Mouse (Mus musculus) heart, adult 2 months (tissue): ENCODE measurements around the gene Cmss1.

ENCODE experiments used
- CTCF ChIP-seq: fragments of 200-600 bp; IDR thresholded peaks from 2 replicates; pipeline ENCODE4 v1.8.1; 2022; ENCODE audit warnings: antibody characterized with exemption, mild to moderate bottlenecking, moderate library complexity
- EP300 ChIP-seq: fragments of 200-500 bp; IDR thresholded peaks from 2 replicates; pipeline ENCODE4 v1.6.1; 2011; ENCODE audit warnings: low read depth, low read length, control low read depth; ENCODE audit not compliant: insufficient read depth
- POLR2A ChIP-seq: fragments of 200-500 bp; IDR thresholded peaks from 2 replicates; pipeline ENCODE4 v1.6.1; 2011; ENCODE audit warnings: mild to moderate bottlenecking, low read depth, low read length, control low read depth; ENCODE audit not compliant: insufficient read depth

DNA sequence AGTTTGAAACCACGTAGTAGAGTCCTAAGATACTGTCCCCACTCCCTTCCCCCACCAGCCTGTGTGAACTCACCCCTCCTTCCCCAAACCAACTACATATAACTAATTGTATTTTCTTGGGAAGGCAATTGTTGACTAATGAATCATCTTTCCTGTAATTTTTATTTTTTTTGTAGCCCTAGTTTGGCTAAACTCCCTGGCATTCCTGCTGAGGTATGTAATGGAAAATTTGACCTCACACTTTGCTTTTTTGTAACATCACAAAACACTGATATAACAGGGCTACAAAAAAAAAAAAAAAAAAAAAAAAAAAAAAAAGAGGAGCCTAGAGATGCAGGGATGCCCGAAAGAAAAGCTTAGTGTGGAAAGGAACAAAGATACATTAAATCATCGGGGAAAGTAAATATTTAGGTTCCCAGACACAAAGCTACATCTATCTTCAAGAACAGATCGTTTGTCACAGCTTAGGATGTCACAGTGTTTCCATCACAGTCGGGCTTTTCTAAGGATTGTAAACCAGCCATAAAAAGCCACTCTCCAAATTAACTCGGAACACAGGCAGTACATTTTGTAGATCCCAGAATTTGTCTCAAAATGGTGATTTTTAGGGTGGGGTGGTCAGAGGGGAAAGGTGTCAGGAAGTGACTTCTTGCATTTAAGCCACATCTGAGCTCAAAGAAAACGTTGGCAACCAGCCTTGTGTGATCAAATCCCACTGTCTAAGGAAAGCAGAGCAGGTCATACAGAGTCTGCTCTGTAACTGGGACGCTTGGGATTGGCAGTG, 185.7 kb downstream of the Cmss1 start:
- TF ChIP-seq POLR2A (no peak), CTCF (no peak), EP300 (0 out of 2 replicates have a peak, but pooled peaks have one; percentile 55)
